Mouse (Mus musculus): ENCODE measurements around the gene Pdzd11.

Gene Pdzd11

GRCm38 (mm10) chrX:100625802-100626793 is at the start of gene Pdzd11:
TSS of gene Pdzd11 (minus strand) at chrX:100626568.
- in situ Hi-C loops (cut with MboI, MseI): loop anchor here (10.0 kb wide), 1 partner anchor 1789 kb away; no protein-coding TSS in a partner anchor

GRCm38 (mm10) chrX:100664825-100665224 is 38.5 kb upstream of the Pdzd11 start:
- in situ Hi-C loops (cut with MboI, MseI): no loop called here

- in situ Hi-C loops (cut with MboI, MseI): no loop called here
These were observed 26.5 kb upstream of the Pdzd11 start for GRCm38 (mm10) chrX:100652848-100653247.

GRCm38 (mm10) chrX:100638477-100638876 is 12.1 kb upstream of the Pdzd11 start:
- in situ Hi-C loops (cut with MboI, MseI): no loop called here

- in situ Hi-C loops (cut with MboI, MseI): loop anchor here (10.0 kb wide), 1 partner anchor 1786 kb away; no protein-coding TSS in a partner anchor
These were observed 2.7 kb upstream of the Pdzd11 start for GRCm38 (mm10) chrX:100629076-100629475.

GRCm38 (mm10) chrX:100625546-100625801 is 894 bp downstream of the Pdzd11 start, which contains the start of gene Kif4:
TSS of gene Kif4 (plus strand) at chrX:100625737.
- in situ Hi-C loops (cut with MboI, MseI): loop anchor here (10.0 kb wide), 1 partner anchor 1789 kb away; no protein-coding TSS in a partner anchor

DNA sequence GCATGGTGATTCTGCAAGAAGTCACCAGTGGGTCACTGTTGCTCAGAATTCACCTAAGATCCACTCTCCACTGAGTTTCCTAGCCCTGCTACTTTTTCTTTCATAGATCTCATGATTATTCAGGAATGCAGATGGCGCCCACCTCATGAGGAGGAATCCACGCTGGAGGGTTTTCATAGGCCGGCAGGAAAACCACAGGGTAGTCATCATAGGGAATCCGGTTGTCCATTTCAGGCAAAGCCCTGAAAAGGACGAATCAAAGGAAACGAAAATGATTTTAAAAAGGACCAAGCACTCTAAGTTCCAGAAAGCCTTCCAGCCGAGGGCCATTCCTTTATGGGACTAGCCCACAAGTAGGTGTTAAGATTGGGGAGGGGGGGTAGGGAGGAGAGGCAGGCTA is 1.2 kb downstream of the Pdzd11 start:
- in situ Hi-C loops (cut with MboI, MseI): loop anchor here (10.0 kb wide), 1 partner anchor 1790 kb away; no protein-coding TSS in a partner anchor

DNA sequence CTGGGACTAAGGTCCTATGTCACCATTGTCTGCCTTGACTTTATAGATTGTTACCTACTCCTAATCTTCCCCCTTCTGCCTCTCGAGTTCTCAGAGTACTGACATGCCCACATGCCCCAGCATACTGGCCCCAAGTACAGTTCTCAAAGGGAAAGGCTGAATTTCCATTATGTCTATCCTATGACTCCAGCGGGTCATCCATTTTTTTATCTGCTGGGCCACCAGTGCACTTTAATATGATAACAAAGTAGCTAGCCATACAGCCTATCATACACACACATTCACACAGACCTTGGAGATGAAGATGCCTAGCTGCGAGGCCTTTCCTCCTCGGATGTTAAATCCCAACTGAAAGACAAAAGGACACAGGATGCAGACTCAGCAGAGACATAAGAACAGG is 2.1 kb downstream of the Pdzd11 start:
- in situ Hi-C loops (cut with MboI, MseI): loop anchor here (10.0 kb wide), 1 partner anchor 1791 kb away; no protein-coding TSS in a partner anchor

GRCm38 (mm10) chrX:100621366-100621765 is 5.0 kb downstream of the Pdzd11 start:
- in situ Hi-C loops (cut with MboI, MseI): loop anchor here (10.0 kb wide), 1 partner anchor 1793 kb away; no protein-coding TSS in a partner anchor

- in situ Hi-C loops (cut with MboI, MseI): no loop called here
These were observed 7.9 kb downstream of the Pdzd11 start for GRCm38 (mm10) chrX:100618488-100618887.

DNA sequence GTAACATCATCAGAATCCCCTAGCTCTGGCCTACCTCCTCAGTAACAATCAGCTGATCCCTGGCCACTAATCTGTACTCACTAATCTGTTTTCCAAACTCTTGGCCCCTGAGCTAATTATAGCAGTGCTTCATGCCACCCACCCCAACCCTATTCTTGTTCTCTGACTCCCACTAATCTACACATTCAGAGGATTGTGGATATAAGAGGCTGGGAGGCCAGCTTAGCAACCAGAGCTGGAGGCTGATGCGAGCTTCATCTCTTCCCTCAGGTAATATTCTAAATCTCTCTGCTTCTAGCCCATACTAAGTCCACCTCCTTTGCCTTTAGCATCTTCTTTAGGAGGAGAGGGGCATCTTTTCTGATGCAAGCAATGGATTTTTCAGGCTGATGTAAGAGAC is 21.1 kb downstream of the Pdzd11 start, which contains the start of gene Arr3:
Arr3 (plus strand) TSS at position 184 of the 400 bp plus-strand sequence.
- in situ Hi-C loops (cut with MboI, MseI): no loop called here

GRCm38 (mm10) chrX:100599755-100600154 is 26.6 kb downstream of the Pdzd11 start:
- in situ Hi-C loops (cut with MboI, MseI): no loop called here

- in situ Hi-C loops (cut with MboI, MseI): no loop called here
These were observed 28.9 kb downstream of the Pdzd11 start for GRCm38 (mm10) chrX:100597439-100597838.

- in situ Hi-C loops (cut with MboI, MseI): no loop called here
These were observed 31.6 kb downstream of the Pdzd11 start, which contains the start of gene P2ry4 for GRCm38 (mm10) chrX:100594791-100595190. TSS of gene P2ry4 (minus strand) at chrX:100594869.

Data from T-helper 2 cell (primary cell).